Mouse (Mus musculus) myocyte (in vitro differentiated cells): ENCODE results near the gene Chrdl2.

Experiments used
- POLR2AphosphoS2 ChIP-seq: IDR thresholded peaks from one replicate; pipeline ENCODE4 v1.6.1; 2011; ENCODE audit warnings: low read depth, control low read depth; ENCODE audit not compliant: insufficient read length
- TCF12 ChIP-seq: IDR thresholded peaks from one replicate; pipeline ENCODE4 v1.6.1; 2011; ENCODE audit warnings: mild to moderate bottlenecking, control low read depth; ENCODE audit not compliant: poor library complexity, insufficient read depth, severe bottlenecking

- TF ChIP-seq POLR2AphosphoS2, result no peak
- TF ChIP-seq TCF12, result no peak
These were observed 2.2 kb upstream of the Chrdl2 start for GRCm38 (mm10) chr7:100003781-100004180.
